In genomic region chr10:39266482-39266881, GRCm38 (mm10) we compare ENCODE assay signal across 8 mouse cellular contexts.
DNase-seq lines count a peak whose midpoint lies in the region; ATAC-seq and TF ChIP-seq lines count a peak whose summit lies in the region.

No protein-coding gene starts in this region.

- H3K36me3 ChIP-seq in forebrain, embryonic 14.5 days (ENCODE audit: control insufficient read depth, insufficient read depth, low read length), result no peaks in the 10 kb centered on the region
- H3K36me3 ChIP-seq in heart, postnatal 0 days (replicated peaks; ENCODE audit: control insufficient read depth, insufficient read depth, low read length), result no peaks in the 10 kb centered on the region

- TF ChIP-seq CTCF in heart, postnatal 0 days (IDR thresholded peaks at IDR 0.05; ENCODE audit: low read depth), result no peak
- TF ChIP-seq CTCF in lung, adult 2 months (IDR thresholded peaks at IDR 0.05; ENCODE audit: insufficient read depth, low read length), result no peak

- H3K27me3 ChIP-seq in forebrain, embryonic 14.5 days (replicated peaks; ENCODE audit: control insufficient read depth, insufficient read depth, low read length), result no peaks in the 10 kb centered on the region
- H3K27me3 ChIP-seq in heart, postnatal 0 days (ENCODE audit: control insufficient read depth, insufficient read depth, low read length), result no peaks in the 10 kb centered on the region

- no peak overlapping the region for H3K4me2 ChIP-seq in forebrain, embryonic 14.5 days (ENCODE audit: low read length)
- peak overlapping the region; percentile 26; the same call in 1 of the 2 replicates for H3K4me2 ChIP-seq in heart, postnatal 0 days (ENCODE audit: low read depth, low read length)

- peaks cover 15% of the 10 kb centered on the region for H3K4me1 ChIP-seq in forebrain, embryonic 14.5 days (ENCODE audit: control insufficient read depth, insufficient read depth, low read length)
- H3K4me1 ChIP-seq in heart, postnatal 0 days (ENCODE audit: control insufficient read depth, insufficient read depth), result peaks cover 21% of the 10 kb centered on the region
- H3K4me1 ChIP-seq in lung, adult 2 months (ENCODE audit: control insufficient read depth, insufficient read depth, low read length), result peaks cover 2% of the 10 kb centered on the region; the same call in 1 of the 2 replicates

- peak; percentile 88 for ATAC-seq in CD4-positive, CD25-positive, alpha-beta regulatory T cell, adult 4 months
- peak; percentile 82 for ATAC-seq in forebrain, embryonic 14.5 days
- peak; percentile 88 for ATAC-seq in heart, postnatal 0 days (ENCODE audit: insufficient read depth, low read depth)

- H3K9ac ChIP-seq in forebrain, embryonic 14.5 days (ENCODE audit: low read length), result no peak overlapping the region
- H3K9ac ChIP-seq in heart, postnatal 0 days (replicated peaks; ENCODE audit: low read depth, low read length), result no peak overlapping the region

- TF ChIP-seq EP300 in heart, postnatal 0 days (IDR thresholded peaks at IDR 0.05; ENCODE audit: low read depth), result no peak

- TF ChIP-seq POLR2A in lung, adult 2 months (IDR thresholded peaks at IDR 0.05; ENCODE audit: borderline replicate concordance, extremely low read depth, low read depth, low read length), result no peak

- WGBS in forebrain, embryonic 14.5 days, result 16% methylated on average over 5 of the region's 5 CpGs
- 30% methylated on average over 5 of the region's 5 CpGs for WGBS in heart, postnatal 0 days
- WGBS in lung, adult 2 months, result 6% methylated on average over 5 of the region's 5 CpGs

- DNase-seq in adrenal gland, postnatal 36 days, result peak; percentile 75 to 85
- peak; percentile 94 for DNase-seq in forebrain, embryonic 14.5 days (ENCODE audit: low spot score)
- peak; percentile 93 for DNase-seq in heart, postnatal 0 days (ENCODE audit: low spot score)
- DNase-seq in kidney, postnatal 4 days, result peak; percentile 77 to 86
- DNase-seq in lung, adult 2 months, result peak; percentile 44
- peak; percentile 77 for DNase-seq in ovary, adult 18-20 months (ENCODE audit: low spot score)
- DNase-seq in urinary bladder, postnatal 36 days (ENCODE audit: low spot score in 2 of 2), result peak; percentile 33 to 68

- no peaks in the 10 kb centered on the region for H3K9me3 ChIP-seq in forebrain, embryonic 14.5 days (replicated peaks; ENCODE audit: control insufficient read depth, low read length)
- no peaks in the 10 kb centered on the region for H3K9me3 ChIP-seq in heart, postnatal 0 days (replicated peaks; ENCODE audit: control insufficient read depth, low read length)

- H3K4me3 ChIP-seq in forebrain, embryonic 14.5 days (ENCODE audit: low read depth, low read length), result no peak overlapping the region
- H3K4me3 ChIP-seq in heart, postnatal 0 days (ENCODE audit: low read depth, low read length), result no peak overlapping the region
- H3K4me3 ChIP-seq in lung, adult 2 months (replicated peaks; ENCODE audit: extremely low read depth, low read depth, low read length), result no peak overlapping the region

- H3K27ac ChIP-seq in forebrain, embryonic 14.5 days (ENCODE audit: low read depth, low read length), result 0 out of 2 replicates have a peak overlapping the region, but pooled peaks have one; percentile 50
- H3K27ac ChIP-seq in heart, postnatal 0 days (ENCODE audit: low read depth), result peak overlapping the region; percentile 71

Comparison
In these comparisons a context has a peak if more than half of its experiments do, and no peak if none do; other contexts are left out.
1. DNase-seq: peak in every context shown above with its lines; median percentile 94 in forebrain, embryonic 14.5 days; 93 in heart, postnatal 0 days; 82 in kidney, postnatal 4 days; 80 in adrenal gland, postnatal 36 days; 77 in ovary, adult 18-20 months; 50 in urinary bladder, postnatal 36 days; 44 in lung, adult 2 months.